Mouse (Mus musculus): ENCODE results near the gene Gm17334. TPM values are rescaled to one million over a fixed set of nuclear protein-coding genes. Genes with fewer than 3 reads are reported as not detected.
A peak's percentile ranks its signal among the peaks of the same experiment; 100 is the strongest.

The Gm17334 gene
- polyA plus RNA-seq, 1 experiment = 4.6 TPM

- DNase-seq = no peak
- Histone ChIP-seq H3K4me3 (replicated peaks; ENCODE audit: extremely low read depth, low read depth, low read length) (no peak overlapping the region), H3K4me1 (ENCODE audit: control insufficient read depth, insufficient read depth, low read length) (peaks cover 29% of the 10 kb centered on the region)
- WGBS = 59% methylated on average over 13 of the region's 13 CpGs
- peak; percentile 35; the same call in 1 of the 2 replicates for TF ChIP-seq POLR2A (IDR thresholded peaks at IDR 0.05; ENCODE audit: borderline replicate concordance, extremely low read depth, low read depth, low read length)
- TF ChIP-seq CTCF (IDR thresholded peaks at IDR 0.05; ENCODE audit: insufficient read depth, low read length) = no peak
Observed at GRCm38 (mm10) chr11:53786058-53787031, 13.4 kb upstream of the Gm17334 start.

GRCm38 (mm10) chr11:53785311-53785936, 12.4 kb upstream of the Gm17334 start:
- no peak for DNase-seq
- no peak overlapping the region for H3K4me3 ChIP-seq (replicated peaks; ENCODE audit: extremely low read depth, low read depth, low read length)
- H3K4me1 ChIP-seq (ENCODE audit: control insufficient read depth, insufficient read depth, low read length) = peaks cover 29% of the 10 kb centered on the region
- 51% methylated on average over 3 of the region's 3 CpGs for whole genome bisulfite sequencing
- TF ChIP-seq CTCF (IDR thresholded peaks at IDR 0.05; ENCODE audit: insufficient read depth, low read length) (no peak), POLR2A (IDR thresholded peaks at IDR 0.05; ENCODE audit: borderline replicate concordance, extremely low read depth, low read depth, low read length) (no peak)

GRCm38 (mm10) chr11:53783288-53783687, 10.3 kb upstream of the Gm17334 start:
- no peak for TF ChIP-seq CTCF (IDR thresholded peaks at IDR 0.05; ENCODE audit: insufficient read depth, low read length)
- TF ChIP-seq POLR2A (IDR thresholded peaks at IDR 0.05; ENCODE audit: borderline replicate concordance, extremely low read depth, low read depth, low read length) = no peak
- WGBS = 42% methylated on average over 9 of the region's 9 CpGs

GRCm38 (mm10) chr11:53781964-53782363, 9.0 kb upstream of the Gm17334 start:
- TF ChIP-seq CTCF (IDR thresholded peaks at IDR 0.05; ENCODE audit: insufficient read depth, low read length) (no peak), POLR2A (IDR thresholded peaks at IDR 0.05; ENCODE audit: borderline replicate concordance, extremely low read depth, low read depth, low read length) (no peak; the same call in 1 of the 2 replicates)
- no peak overlapping the region for H3K4me3 ChIP-seq (replicated peaks; ENCODE audit: extremely low read depth, low read depth, low read length)
- WGBS = 67% methylated on average over 7 of the region's 7 CpGs
- no peak for DNase-seq
- H3K4me1 ChIP-seq (ENCODE audit: control insufficient read depth, insufficient read depth, low read length) = peaks cover 23% of the 10 kb centered on the region

More at GRCm38 (mm10) chr11:53783288-53783687, 10.3 kb upstream of the Gm17334 start:
- no peak for DNase-seq
- peaks cover 29% of the 10 kb centered on the region for H3K4me1 ChIP-seq (ENCODE audit: control insufficient read depth, insufficient read depth, low read length)
- no peak overlapping the region for H3K4me3 ChIP-seq (replicated peaks; ENCODE audit: extremely low read depth, low read depth, low read length)

- TF ChIP-seq POLR2A (IDR thresholded peaks at IDR 0.05; ENCODE audit: borderline replicate concordance, extremely low read depth, low read depth, low read length) = no peak
- TF ChIP-seq CTCF (IDR thresholded peaks at IDR 0.05; ENCODE audit: insufficient read depth, low read length) = no peak
- WGBS = 88% methylated on average over 4 of the region's 4 CpGs
- no peak for DNase-seq
- peaks cover 17% of the 10 kb centered on the region for H3K4me1 ChIP-seq (ENCODE audit: control insufficient read depth, insufficient read depth, low read length)
- no peak overlapping the region for H3K4me3 ChIP-seq (replicated peaks; ENCODE audit: extremely low read depth, low read depth, low read length)
Observed at GRCm38 (mm10) chr11:53781201-53781775, 8.3 kb upstream of the Gm17334 start.

GRCm38 (mm10) chr11:53780262-53780661, 7.3 kb upstream of the Gm17334 start:
- H3K4me1 ChIP-seq (ENCODE audit: control insufficient read depth, insufficient read depth, low read length) = peaks cover 11% of the 10 kb centered on the region
- no peak for DNase-seq
- no peak overlapping the region for H3K4me3 ChIP-seq (replicated peaks; ENCODE audit: extremely low read depth, low read depth, low read length)
- WGBS = 64% methylated on average over 3 of the region's 3 CpGs
- TF ChIP-seq POLR2A (IDR thresholded peaks at IDR 0.05; ENCODE audit: borderline replicate concordance, extremely low read depth, low read depth, low read length) (no peak), CTCF (IDR thresholded peaks at IDR 0.05; ENCODE audit: insufficient read depth, low read length) (no peak)

GRCm38 (mm10) chr11:53779808-53780207, 6.8 kb upstream of the Gm17334 start:
- no peak for DNase-seq
- WGBS = 38% methylated on average over 2 of the region's 2 CpGs
- no peak for TF ChIP-seq POLR2A (IDR thresholded peaks at IDR 0.05; ENCODE audit: borderline replicate concordance, extremely low read depth, low read depth, low read length)
- no peak for TF ChIP-seq CTCF (IDR thresholded peaks at IDR 0.05; ENCODE audit: insufficient read depth, low read length)
- H3K4me3 ChIP-seq (replicated peaks; ENCODE audit: extremely low read depth, low read depth, low read length) = no peak overlapping the region
- peaks cover 13% of the 10 kb centered on the region for H3K4me1 ChIP-seq (ENCODE audit: control insufficient read depth, insufficient read depth, low read length)

GRCm38 (mm10) chr11:53778455-53778854, 5.5 kb upstream of the Gm17334 start:
- 56% methylated on average over 5 of the region's 5 CpGs for WGBS
- H3K4me1 ChIP-seq (ENCODE audit: control insufficient read depth, insufficient read depth, low read length) = peaks cover 21% of the 10 kb centered on the region
- DNase-seq = no peak
- TF ChIP-seq POLR2A (IDR thresholded peaks at IDR 0.05; ENCODE audit: borderline replicate concordance, extremely low read depth, low read depth, low read length) = 0 out of 2 replicates have a peak, but pooled peaks have one; percentile 11
- no peak for TF ChIP-seq CTCF (IDR thresholded peaks at IDR 0.05; ENCODE audit: insufficient read depth, low read length)
- no peak overlapping the region for H3K4me3 ChIP-seq (replicated peaks; ENCODE audit: extremely low read depth, low read depth, low read length)

- Histone ChIP-seq H3K4me1 (ENCODE audit: control insufficient read depth, insufficient read depth, low read length) (peaks cover 23% of the 10 kb centered on the region), H3K4me3 (replicated peaks; ENCODE audit: extremely low read depth, low read depth, low read length) (no peak overlapping the region)
- WGBS = 44% methylated on average over 5 of the region's 5 CpGs
- no peak for DNase-seq
- TF ChIP-seq POLR2A (IDR thresholded peaks at IDR 0.05; ENCODE audit: borderline replicate concordance, extremely low read depth, low read depth, low read length) (no peak), CTCF (IDR thresholded peaks at IDR 0.05; ENCODE audit: insufficient read depth, low read length) (no peak)
Observed at GRCm38 (mm10) chr11:53777736-53778135, 4.7 kb upstream of the Gm17334 start.

Data from lung, adult 2 months (tissue).